Comparison of ENCODE assay signal across 23 mouse cellular contexts in genomic region chr12:86959661-86960060, GRCm38 (mm10). TPM values are rescaled to one million over a fixed set of nuclear protein-coding genes. Genes with fewer than 3 reads are reported as not detected.
"Had no signal": no experiment of that assay in that cellular context is flagged by ENCODE, and none has a peak within 500 bp of the region (broad histone marks: within the 10 kb centered on the region; RNA-seq: fewer than 3 reads in every experiment).

No protein-coding gene starts in this region.

- H3K4me1 ChIP-seq: midbrain, embryonic 13.5 days; midbrain, embryonic 15.5 days; neural tube, embryonic 12.5 days; stomach, embryonic 15.5 days had no signal

- H3K4me3 ChIP-seq: lung, embryonic 15.5 days; megakaryocyte, embryonic 14.5 days; midbrain, embryonic 13.5 days; midbrain, embryonic 15.5 days; neural tube, embryonic 12.5 days; stomach, embryonic 15.5 days had no signal

- H3K27ac ChIP-seq: lung, embryonic 15.5 days; macrophage; midbrain, embryonic 13.5 days; midbrain, embryonic 15.5 days; neural tube, embryonic 12.5 days; stomach, embryonic 15.5 days; stomach, postnatal 0 days had no signal

- DNase-seq: lung, adult 2 months; lung, postnatal 14 days; lung, postnatal 36 days; retina, postnatal 1 day; right cerebral cortex, adult 18-20 months; right cerebral cortex, postnatal 25 days; thymus, adult 2 months; thymus, postnatal 25 days; thymus, postnatal 4 days had no signal

- H3K27me3 ChIP-seq: lung, embryonic 15.5 days; megakaryocyte, embryonic 14.5 days; midbrain, embryonic 13.5 days; midbrain, embryonic 15.5 days; neural tube, embryonic 12.5 days; stomach, embryonic 15.5 days had no signal

RNA-seq across cellular contexts. Expression of gene Zdhhc22, which starts 30.6 kb away (rescaled TPM):
- total RNA-seq: megakaryocyte progenitor cell, adult 5-6 weeks; neutrophil, adult 5-6 weeks had no signal
- polyA plus RNA-seq: lung, adult 2 months; lung, postnatal 0 days; macrophage; spleen, adult 2 months; testis, adult 2 months; urinary bladder, adult 2 months had no signal
